9 mouse cellular contexts compared by ENCODE assay signal in the genomic region with DNA sequence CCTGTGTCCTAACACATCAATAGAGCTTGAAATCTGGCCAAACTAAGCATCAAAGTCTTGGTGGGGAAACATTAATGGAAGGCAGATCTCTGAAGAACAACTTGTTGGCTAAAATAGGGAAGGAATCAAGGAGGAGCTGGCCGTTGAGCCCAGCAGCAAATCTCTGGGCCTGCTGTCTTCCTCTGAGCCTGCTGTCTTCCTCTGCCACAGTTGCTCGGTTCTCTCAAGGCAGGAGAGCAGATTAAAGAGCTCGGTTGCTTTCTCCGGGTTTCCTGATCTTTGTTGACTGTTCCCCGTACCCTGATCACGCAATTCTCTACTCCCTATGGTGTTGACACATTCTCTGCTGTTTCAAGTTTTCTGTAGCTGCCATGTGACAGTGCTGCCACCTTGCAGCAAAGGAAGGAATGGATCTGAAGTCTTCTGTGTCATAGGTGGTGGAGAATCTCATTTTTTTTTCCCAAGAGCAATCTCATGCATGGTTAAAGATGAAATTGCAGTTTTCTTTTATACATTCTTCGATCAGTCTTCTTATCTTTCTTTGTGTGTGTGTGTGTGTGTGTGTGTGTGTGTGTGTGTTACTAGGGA. TPM values are rescaled to one million over a fixed set of nuclear protein-coding genes. Genes with fewer than 3 reads are reported as not detected.
DNase-seq lines count a peak whose midpoint lies in the region; ATAC-seq and TF ChIP-seq lines count a peak whose summit lies in the region.
"Had no signal": no experiment of that assay in that cellular context is flagged by ENCODE, and none has a peak within 500 bp of the region (broad histone marks: within the 10 kb centered on the region; RNA-seq: fewer than 3 reads in every experiment).

No protein-coding gene starts in this region.

- no peak for TF ChIP-seq POLR2A in MEL (IDR thresholded peaks at IDR 0.05; ENCODE audit: control insufficient read depth in 1 of 2, insufficient read depth in 1 of 2, low read depth in 1 of 2, low read length in 2 of 2, poor library complexity in 1 of 2)

- intact Hi-C loops in heart, postnatal 10 days (cut with DNase I): no loop called here

- no peak overlapping the region for H3K27ac ChIP-seq in forebrain, embryonic 14.5 days (ENCODE audit: low read depth, low read length)
- no peak overlapping the region for H3K27ac ChIP-seq in forebrain, embryonic 15.5 days (replicated peaks)
- no peak overlapping the region for H3K27ac ChIP-seq in MEL (ENCODE audit: control insufficient read depth, low read depth, low read length)

- no peaks in the 10 kb centered on the region for H3K9me3 ChIP-seq in forebrain, embryonic 14.5 days (replicated peaks; ENCODE audit: control insufficient read depth, low read length)
- H3K9me3 ChIP-seq in forebrain, embryonic 15.5 days: no peaks in the 10 kb centered on the region
- no peaks in the 10 kb centered on the region for H3K9me3 ChIP-seq in MEL (replicated peaks; ENCODE audit: insufficient read depth, low read length)
- H3K9me3 ChIP-seq: G1E had no signal

- no peak overlapping the region for H3K4me2 ChIP-seq in forebrain, embryonic 14.5 days (ENCODE audit: low read length)
- H3K4me2 ChIP-seq in forebrain, embryonic 15.5 days (replicated peaks): no peak overlapping the region

- WGBS in forebrain, embryonic 14.5 days: 25% methylated on average over 7 of the region's 7 CpGs
- WGBS in forebrain, embryonic 15.5 days: 24% methylated on average over 7 of the region's 7 CpGs

- peak; percentile 50 for DNase-seq in forebrain, embryonic 14.5 days (ENCODE audit: low spot score)
- DNase-seq in MEL (ENCODE audit: low read depth, low spot score): peak; percentile 74
- DNase-seq in embryo, embryonic 10.5 days (ENCODE audit: low spot score): peak; percentile 35
- peak; percentile 38 to 44 for DNase-seq in heart, postnatal 10 days
- DNase-seq in left cerebral cortex, adult 8-10 months (ENCODE audit: low spot score in 2 of 2): peak; percentile 29 to 31
- peak; percentile 56 for DNase-seq in thymus, postnatal 0 days (ENCODE audit: low spot score)

- peak in 1 of 2 experiments; percentile 24; a peak in 1 of 4 replicates for TF ChIP-seq EP300 in MEL (IDR thresholded peaks at IDR 0.05; ENCODE audit: low read depth in 1 of 2, low read length in 2 of 2)

- H3K36me3 ChIP-seq in forebrain, embryonic 14.5 days (ENCODE audit: control insufficient read depth, insufficient read depth, low read length): no peaks in the 10 kb centered on the region
- no peaks in the 10 kb centered on the region for H3K36me3 ChIP-seq in forebrain, embryonic 15.5 days
- peaks cover 0 to 10% of the 10 kb centered on the region in 2 experiments; a peak in 2 of 4 replicates for H3K36me3 ChIP-seq in MEL (ENCODE audit: control insufficient read depth in 1 of 2, insufficient read depth in 2 of 2, low read length in 2 of 2)
- H3K36me3 ChIP-seq: G1E had no signal

- no peaks in the 10 kb centered on the region for H3K27me3 ChIP-seq in forebrain, embryonic 14.5 days (replicated peaks; ENCODE audit: control insufficient read depth, insufficient read depth, low read length)
- H3K27me3 ChIP-seq in forebrain, embryonic 15.5 days: no peaks in the 10 kb centered on the region
- peaks cover 0 to 2% of the 10 kb centered on the region in 2 experiments; a peak in 1 of 4 replicates for H3K27me3 ChIP-seq in MEL (ENCODE audit: control insufficient read depth in 1 of 2, insufficient read depth in 2 of 2, low read length in 2 of 2)

- no peak overlapping the region for H3K9ac ChIP-seq in forebrain, embryonic 14.5 days (ENCODE audit: low read length)
- H3K9ac ChIP-seq in forebrain, embryonic 15.5 days (replicated peaks): no peak overlapping the region
- H3K9ac ChIP-seq in MEL (ENCODE audit: control insufficient read depth, low read depth, low read length, poor library complexity, severe bottlenecking): peak overlapping the region; percentile 49

- TF ChIP-seq CTCF in MEL (IDR thresholded peaks at IDR 0.05 in 2 of 3, conservative IDR thresholded peaks at IDR 0.05 in 1 of 3; ENCODE audit: control insufficient read depth in 1 of 3, insufficient read depth in 1 of 3, low read depth in 2 of 3, low read length in 3 of 3, poor library complexity in 1 of 3, severe bottlenecking in 1 of 3): peak; percentile 43 to 93 (median 58)

- H3K79me2 ChIP-seq in MEL (ENCODE audit: control insufficient read depth, insufficient read depth, low read length, poor library complexity): no peaks in the 10 kb centered on the region

- no peak overlapping the region for H3K4me3 ChIP-seq in forebrain, embryonic 14.5 days (ENCODE audit: low read depth, low read length)
- H3K4me3 ChIP-seq in forebrain, embryonic 15.5 days: no peak overlapping the region
- H3K4me3 ChIP-seq in MEL (ENCODE audit: control insufficient read depth in 1 of 2, insufficient read depth in 1 of 2, low read depth in 2 of 2, low read length in 2 of 2): peak overlapping the region in 1 of 2 experiments; percentile 28; a peak in 2 of 4 replicates

- no peak for ATAC-seq in forebrain, embryonic 14.5 days
- ATAC-seq in forebrain, embryonic 15.5 days (replicated peaks): no peak
- ATAC-seq in megakaryocyte-erythroid progenitor cell, adult 5-6 weeks (replicated peaks; ENCODE audit: low FRiP score, low TSS enrichment, poor library complexity, severe bottlenecking): peak; percentile 78

- peak; percentile 83 for TF ChIP-seq RAD21 in MEL (IDR thresholded peaks at IDR 0.05; ENCODE audit: low read depth, low read length)

- no peaks in the 10 kb centered on the region for H3K4me1 ChIP-seq in forebrain, embryonic 14.5 days (ENCODE audit: control insufficient read depth, insufficient read depth, low read length)
- H3K4me1 ChIP-seq in forebrain, embryonic 15.5 days: no peaks in the 10 kb centered on the region
- peaks cover 0 to 6% of the 10 kb centered on the region in 2 experiments; a peak in 2 of 4 replicates for H3K4me1 ChIP-seq in MEL (ENCODE audit: control insufficient read depth in 1 of 2, insufficient read depth in 2 of 2, low read length in 2 of 2)

TF ChIP-seq in MEL, 35 proteins besides CTCF, POLR2A, EP300 and RAD21 (continues in another document):
- TF ChIP-seq ZMIZ1 (IDR thresholded peaks at IDR 0.05; ENCODE audit: low read depth, low read length) (no peak), TCF12 (IDR thresholded peaks at IDR 0.05; ENCODE audit: low read depth, low read length) (no peak), ZKSCAN1 (IDR thresholded peaks at IDR 0.05; ENCODE audit: low read depth, low read length) (peak; percentile 52; the same call in 1 of the 2 replicates), E2F4 (IDR thresholded peaks at IDR 0.05; ENCODE audit: borderline replicate concordance, low read depth, low read length) (no peak), HCFC1 (IDR thresholded peaks at IDR 0.05; ENCODE audit: low read depth, low read length) (no peak), ETS1 (IDR thresholded peaks at IDR 0.05; ENCODE audit: low read depth, low read length) (peak; percentile 13; the same call in 1 of the 2 replicates), GATA1 (IDR thresholded peaks at IDR 0.05; ENCODE audit: low read depth, low read length) (no peak), TBP (IDR thresholded peaks at IDR 0.05; ENCODE audit: low read depth, low read length) (peak; percentile 66; the same call in 1 of the 2 replicates), MEF2A (IDR thresholded peaks at IDR 0.05; ENCODE audit: extremely low read depth, insufficient replicate concordance, low read depth, low read length, poor library complexity, severe bottlenecking) (no peak), NELFE (IDR thresholded peaks at IDR 0.05; ENCODE audit: low read depth, low read length) (0 out of 2 replicates have a peak, but pooled peaks have one; percentile 25), TAL1 (IDR thresholded peaks at IDR 0.05; ENCODE audit: low read length) (no peak), JUND (IDR thresholded peaks at IDR 0.05; ENCODE audit: low read depth, low read length) (no peak)

RNA-seq across cellular contexts. Expression of a gene that starts 1.5 kb away (rescaled TPM):
- not detected in 2 replicates for polyA plus RNA-seq in forebrain, embryonic 14.5 days (2014; fragmentation: Nextera tagmentation; extraction: Ambion mirVana)
- not detected in 2 replicates for polyA plus RNA-seq in forebrain, embryonic 15.5 days (2015; fragmentation: Nextera tagmentation; extraction: Ambion mirVana)
- not detected in 2 replicates for total RNA-seq in MEL (2012; rRNA removed)
- polyA plus RNA-seq in MEL (2012; ENCODE audit: insufficient read depth in 1 of 2, insufficient read length in 2 of 2, low read depth in 1 of 2, low replicate concordance in 2 of 2, missing spikeins in 1 of 2): not detected
- not detected for total RNA-seq in heart, postnatal 10 days (2021)
- not detected for total RNA-seq in left cerebral cortex, adult 8-10 months (2022)
- not detected in 2 replicates for total RNA-seq in megakaryocyte-erythroid progenitor cell, adult 5-6 weeks (2014; fragmentation: Nextera tagmentation)
- not detected in 2 replicates for total RNA-seq in megakaryocyte-erythroid progenitor cell, adult 5-6 weeks (2017)
- not detected in 2 replicates for polyA plus RNA-seq in thymus, postnatal 0 days (2015; fragmentation: Nextera tagmentation; extraction: Ambion mirVana)
- total RNA-seq: G1E had no signal
- polyA plus RNA-seq: G1E had no signal

RNA-seq across cellular contexts. Expression of a gene that starts 39.3 kb away (rescaled TPM):
- 24.3 and 32.1 TPM in 2 replicates for polyA plus RNA-seq in forebrain, embryonic 14.5 days (2014; fragmentation: Nextera tagmentation; extraction: Ambion mirVana)
- polyA plus RNA-seq in forebrain, embryonic 15.5 days (2015; fragmentation: Nextera tagmentation; extraction: Ambion mirVana): 26.4 and 27.5 TPM in 2 replicates
- 52.0 and 61.5 TPM in 2 replicates for total RNA-seq in MEL (2012; rRNA removed)
- polyA plus RNA-seq in MEL (2012; ENCODE audit: insufficient read depth in 1 of 2, insufficient read length in 2 of 2, low read depth in 1 of 2, low replicate concordance in 2 of 2, missing spikeins in 1 of 2): 10 to 100 TPM; 32.0 to 33.9 TPM
- total RNA-seq in heart, postnatal 10 days (2021): 10 to 100 TPM; 15.6 to 16.6 TPM
- total RNA-seq in left cerebral cortex, adult 8-10 months (2022): 10 to 100 TPM; 80.3 to 96.1 (median 90.3) TPM
- 30.2 and 41.0 TPM in 2 replicates for total RNA-seq in megakaryocyte-erythroid progenitor cell, adult 5-6 weeks (2014; fragmentation: Nextera tagmentation)
- 22.5 and 38.4 TPM in 2 replicates for total RNA-seq in megakaryocyte-erythroid progenitor cell, adult 5-6 weeks (2017)
- polyA plus RNA-seq in thymus, postnatal 0 days (2015; fragmentation: Nextera tagmentation; extraction: Ambion mirVana): 4.5 and 5.4 TPM in 2 replicates

RNA-seq across cellular contexts. Expression of a gene that starts 39.4 kb away (rescaled TPM):
- 34.1 and 35.1 TPM in 2 replicates for polyA plus RNA-seq in forebrain, embryonic 14.5 days (2014; fragmentation: Nextera tagmentation; extraction: Ambion mirVana)
- polyA plus RNA-seq in forebrain, embryonic 15.5 days (2015; fragmentation: Nextera tagmentation; extraction: Ambion mirVana): 37.5 and 38.4 TPM in 2 replicates
- 32.3 and 37.8 TPM in 2 replicates for total RNA-seq in MEL (2012; rRNA removed)
- 10 to 100 TPM in 1 of 2 experiments, not detected in 1; 35.9 TPM for polyA plus RNA-seq in MEL (2012; ENCODE audit: insufficient read depth in 1 of 2, insufficient read length in 2 of 2, low read depth in 1 of 2, low replicate concordance in 2 of 2, missing spikeins in 1 of 2)
- total RNA-seq in heart, postnatal 10 days (2021): 1 to 10 TPM; 8.4 to 8.8 TPM
- 10 to 100 TPM; 37.7 to 41.7 (median 38.8) TPM for total RNA-seq in left cerebral cortex, adult 8-10 months (2022)
- 35.2 and 37.8 TPM in 2 replicates for total RNA-seq in megakaryocyte-erythroid progenitor cell, adult 5-6 weeks (2014; fragmentation: Nextera tagmentation)
- total RNA-seq in megakaryocyte-erythroid progenitor cell, adult 5-6 weeks (2017): 35.0 and 38.3 TPM in 2 replicates
- polyA plus RNA-seq in thymus, postnatal 0 days (2015; fragmentation: Nextera tagmentation; extraction: Ambion mirVana): 17.5 and 19.7 TPM in 2 replicates
